Mouse (Mus musculus) midbrain, embryonic 16.5 days (tissue): ENCODE data around the gene Opa3. TPM values are rescaled to one million over a fixed set of nuclear protein-coding genes. Genes with fewer than 3 reads are reported as not detected.

Source experiments
- ATAC-seq: fragments of 200-750 bp; cut with Nextera tagmentation; 2 replicates; pipeline ENCODE4 v1.8.0; 2017; ENCODE audit warnings: moderate TSS enrichment
- H3K27ac ChIP-seq: fragments of 300-500 bp; sonication (generic); 2 replicates; pipeline ENCODE4 v1.5.1; 2014; ENCODE audit warnings: mild to moderate bottlenecking, low read length, mixed read lengths
- H3K27me3 ChIP-seq: fragments of 300-500 bp; sonication (generic); 2 replicates; pipeline ENCODE4 v1.6.1; 2014; ENCODE audit warnings: low read depth, low read length, mixed read lengths; ENCODE audit not compliant: control insufficient read depth, insufficient read depth
- H3K36me3 ChIP-seq: fragments of 300-500 bp; sonication (generic); 2 replicates; pipeline ENCODE4 v1.6.1; 2014; ENCODE audit warnings: mild to moderate bottlenecking, low read length, moderate library complexity, mixed read lengths; ENCODE audit not compliant: control insufficient read depth, insufficient read depth
- H3K4me1 ChIP-seq: fragments of 300-500 bp; sonication (generic); 2 replicates; pipeline ENCODE4 v1.6.1; 2014; ENCODE audit warnings: mild to moderate bottlenecking, low read length, mixed read lengths; ENCODE audit not compliant: control insufficient read depth, insufficient read depth
- H3K4me2 ChIP-seq: fragments of 300-500 bp; sonication (generic); 2 replicates; pipeline ENCODE4 v1.6.1; 2014; ENCODE audit warnings: mild to moderate bottlenecking, low read length, mixed read lengths
- H3K4me3 ChIP-seq: fragments of 300-500 bp; sonication (generic); 2 replicates; pipeline ENCODE4 v1.5.1; 2014; ENCODE audit warnings: low read depth, mild to moderate bottlenecking, low read length, moderate library complexity, mixed read lengths
- H3K9ac ChIP-seq: fragments of 300-500 bp; sonication (generic); 2 replicates; pipeline ENCODE4 v1.6.1; 2014; ENCODE audit warnings: low read depth, low read length, mixed read lengths
- H3K9me3 ChIP-seq: fragments of 300-500 bp; sonication (generic); replicated peaks from 2 replicates; pipeline ENCODE4 v1.6.1; 2014; ENCODE audit warnings: mild to moderate bottlenecking, low read length, mixed read lengths; ENCODE audit not compliant: control insufficient read depth, poor library complexity, severe bottlenecking
- WGBS: fragments of 180-500 bp; shearing (Covaris S2); extraction: QIAGEN DNeasy Blood & Tissue Kit; methylation state at CpG from one replicate; pipeline ENCODE4 v1.1.7; 2014; 5-methylcytosine and 5-hydroxymethylcytosine counted together
- polyA plus RNA-seq: library from polyadenylated mRNA; unstranded; fragments of >200 nt; fragmentation: Nextera tagmentation; extraction: Ambion mirVana; gene quantifications from 2 replicates; pipeline ENCODE4 v1.2.1, GENCODE M21; 2015

Opa3 gene
- polyA plus RNA-seq, 1 experiment from 2014 or later = 36.5 TPM

- Histone ChIP-seq H3K4me2 (no peak overlapping the region), H3K4me1 (no peaks in the 10 kb centered on the region), H3K36me3 (peaks cover 10% of the 10 kb centered on the region; the same call in 1 of the 2 replicates), H3K4me3 (no peak overlapping the region), H3K27ac (no peak overlapping the region), H3K27me3 (no peaks in the 10 kb centered on the region), H3K9ac (no peak overlapping the region), H3K9me3 (no peaks in the 10 kb centered on the region)
- no peak for ATAC-seq
- 100% methylated on average over 1 of the region's 1 CpGs for WGBS
Measured at GRCm38 (mm10) chr7:19246855-19247254, 18.7 kb downstream of the Opa3 start.

DNA sequence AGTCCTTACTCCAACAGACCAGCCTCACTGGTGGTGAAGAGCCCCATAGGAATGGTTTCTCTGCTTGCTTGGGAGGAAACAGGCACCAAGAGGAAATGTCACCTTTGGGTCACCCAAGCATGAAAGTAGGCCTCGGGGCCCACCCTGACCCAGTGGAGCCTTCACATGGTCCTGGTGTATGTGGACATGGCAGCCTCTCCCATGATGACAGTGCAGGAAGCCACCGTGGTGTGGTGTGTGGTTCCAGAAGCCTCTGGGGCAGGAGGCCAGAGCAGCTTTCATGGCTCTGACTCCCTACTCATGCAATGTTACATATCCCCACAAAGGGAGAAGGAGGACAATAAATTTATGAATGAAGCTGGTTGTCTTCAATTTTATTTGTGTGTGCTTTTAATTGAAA is 19.4 kb downstream of the Opa3 start:
- H3K4me3 ChIP-seq = no peak overlapping the region
- peaks cover 10% of the 10 kb centered on the region; the same call in 1 of the 2 replicates for H3K36me3 ChIP-seq
- H3K4me2 ChIP-seq = no peak overlapping the region
- no peaks in the 10 kb centered on the region for H3K9me3 ChIP-seq
- no peaks in the 10 kb centered on the region for H3K4me1 ChIP-seq
- H3K27me3 ChIP-seq = no peaks in the 10 kb centered on the region
- no peak overlapping the region for H3K9ac ChIP-seq
- ATAC-seq = no peak
- 95% methylated on average over 2 of the region's 2 CpGs for WGBS
- H3K27ac ChIP-seq = no peak overlapping the region

DNA sequence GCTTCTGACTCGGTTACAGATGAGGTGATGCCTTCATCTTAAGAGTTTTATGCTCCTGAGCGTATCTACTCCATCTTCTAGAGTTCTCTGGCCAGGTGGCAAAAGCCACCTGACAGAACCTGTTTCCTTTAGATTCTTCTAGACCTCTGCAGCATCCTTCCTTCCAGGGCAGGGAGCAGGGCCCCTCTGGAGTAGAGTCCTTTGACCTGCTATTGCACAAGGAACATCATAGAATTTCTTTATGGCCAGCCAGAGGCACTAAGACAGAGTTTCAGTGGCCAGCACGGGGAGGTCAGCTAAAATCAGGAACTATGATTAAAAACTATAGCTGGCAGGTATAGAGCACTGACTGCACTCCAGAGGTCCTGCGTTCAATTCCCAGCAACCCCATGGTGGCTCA is 23.9 kb downstream of the Opa3 start:
- Histone ChIP-seq H3K27ac (no peak overlapping the region), H3K4me3 (no peak overlapping the region), H3K9ac (no peak overlapping the region), H3K4me1 (no peaks in the 10 kb centered on the region), H3K27me3 (no peaks in the 10 kb centered on the region), H3K36me3 (peaks cover 10% of the 10 kb centered on the region), H3K9me3 (no peaks in the 10 kb centered on the region), H3K4me2 (no peak overlapping the region)
- ATAC-seq = no peak
- WGBS = 86% methylated on average over 4 of the region's 4 CpGs

DNA sequence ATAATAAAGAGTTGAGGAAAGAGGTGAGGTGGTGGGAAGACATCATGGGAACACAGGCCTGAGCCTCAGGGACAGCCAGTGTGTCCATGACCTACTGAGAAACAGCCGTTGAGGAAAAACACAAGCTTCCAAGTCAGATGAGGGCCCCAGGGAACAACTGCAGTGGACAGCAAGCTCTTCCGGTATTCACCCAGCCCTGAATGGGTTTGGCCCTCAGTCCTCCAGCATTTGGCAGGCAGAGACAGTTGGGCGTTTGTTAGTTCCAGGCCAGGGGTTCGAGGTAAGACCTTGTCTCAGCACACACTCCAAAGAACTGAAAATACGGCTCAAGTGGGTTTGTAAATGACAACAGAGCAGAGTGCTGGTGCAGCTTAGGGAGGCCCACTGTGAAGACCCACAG is 25.3 kb downstream of the Opa3 start:
- H3K27me3 ChIP-seq = no peaks in the 10 kb centered on the region
- no peak overlapping the region for H3K27ac ChIP-seq
- H3K4me1 ChIP-seq = no peaks in the 10 kb centered on the region
- H3K36me3 ChIP-seq = peaks cover 17% of the 10 kb centered on the region
- no peak overlapping the region for H3K4me3 ChIP-seq
- H3K9me3 ChIP-seq = no peaks in the 10 kb centered on the region
- ATAC-seq = no peak
- whole genome bisulfite sequencing = 72% methylated on average over 5 of the region's 5 CpGs
- H3K9ac ChIP-seq = no peak overlapping the region
- H3K4me2 ChIP-seq = no peak overlapping the region

- Histone ChIP-seq H3K9me3 (no peaks in the 10 kb centered on the region), H3K36me3 (peaks cover 31% of the 10 kb centered on the region), H3K27me3 (no peaks in the 10 kb centered on the region), H3K4me3 (no peak overlapping the region), H3K4me2 (no peak overlapping the region), H3K4me1 (no peaks in the 10 kb centered on the region), H3K9ac (no peak overlapping the region), H3K27ac (no peak overlapping the region)
- 86% methylated on average over 17 of the region's 17 CpGs for WGBS
- 0 out of 2 replicates have a peak, but pooled peaks have one; percentile 6 for ATAC-seq
Measured at GRCm38 (mm10) chr7:19255395-19255794, 27.3 kb downstream of the Opa3 start.

DNA sequence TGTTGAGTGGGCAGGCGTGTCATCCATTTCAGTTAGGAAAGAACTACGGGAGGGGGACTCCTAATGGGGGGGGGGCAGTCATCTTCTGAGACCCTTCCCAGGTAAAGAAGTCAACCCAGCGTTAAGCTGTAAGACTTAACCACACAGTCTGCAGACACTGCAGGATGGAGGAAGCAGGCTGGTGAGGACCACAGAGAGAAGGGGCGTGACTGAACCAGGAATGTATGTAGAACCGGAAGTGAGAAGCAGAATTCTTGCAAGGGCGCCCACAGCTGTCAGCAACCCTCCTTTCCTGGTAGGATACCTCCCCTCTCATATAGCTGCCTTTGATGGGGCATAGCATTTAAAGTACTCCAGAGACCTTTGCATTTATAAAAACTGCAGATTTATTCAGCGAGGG is 28.4 kb downstream of the Opa3 start:
- ATAC-seq = no peak
- Histone ChIP-seq H3K4me2 (no peak overlapping the region), H3K4me1 (no peaks in the 10 kb centered on the region), H3K36me3 (peaks cover 36% of the 10 kb centered on the region), H3K27me3 (no peaks in the 10 kb centered on the region), H3K9ac (no peak overlapping the region), H3K4me3 (no peak overlapping the region), H3K27ac (no peak overlapping the region), H3K9me3 (no peaks in the 10 kb centered on the region)
- 88% methylated on average over 7 of the region's 7 CpGs for WGBS

DNA sequence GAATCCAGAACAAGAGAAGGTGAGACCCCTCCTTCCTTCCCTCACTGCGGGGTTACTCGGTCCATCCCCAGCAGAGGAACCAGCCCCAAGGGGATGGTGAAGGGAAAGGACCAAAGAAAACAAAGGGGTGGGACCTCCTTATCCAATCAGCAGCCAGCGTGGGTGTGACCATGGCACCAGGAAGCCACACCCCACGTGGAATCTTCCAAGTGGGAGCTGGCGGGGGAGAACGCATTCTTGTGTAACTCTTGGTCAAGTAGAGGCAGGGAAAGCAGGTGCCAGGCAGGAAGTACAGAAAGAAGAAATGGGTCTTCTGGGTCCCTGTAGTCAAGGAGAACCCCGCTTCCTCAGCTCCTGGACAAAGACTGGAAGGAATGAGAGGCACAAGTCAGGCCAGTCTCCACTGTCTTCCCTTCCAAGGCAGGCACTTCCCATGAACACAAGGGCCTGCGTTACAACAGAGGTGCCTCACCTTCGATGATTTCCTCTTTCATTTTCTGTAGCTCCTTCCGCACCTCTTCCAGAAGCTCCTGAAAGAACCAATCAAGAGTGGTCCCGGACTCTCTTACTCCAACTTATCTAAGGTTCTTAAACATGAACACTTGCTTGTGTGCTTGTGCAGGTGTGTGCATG is 29.4 kb downstream of the Opa3 start:
- Histone ChIP-seq H3K9ac (no peak overlapping the region), H3K9me3 (no peaks in the 10 kb centered on the region), H3K27ac (no peak overlapping the region), H3K4me1 (no peaks in the 10 kb centered on the region), H3K4me2 (no peak overlapping the region), H3K36me3 (peaks cover 36% of the 10 kb centered on the region), H3K27me3 (no peaks in the 10 kb centered on the region), H3K4me3 (no peak overlapping the region)
- 0 out of 2 replicates have a peak, but pooled peaks have one; percentile 43 for ATAC-seq
- WGBS = 34% methylated on average over 11 of the region's 11 CpGs

DNA sequence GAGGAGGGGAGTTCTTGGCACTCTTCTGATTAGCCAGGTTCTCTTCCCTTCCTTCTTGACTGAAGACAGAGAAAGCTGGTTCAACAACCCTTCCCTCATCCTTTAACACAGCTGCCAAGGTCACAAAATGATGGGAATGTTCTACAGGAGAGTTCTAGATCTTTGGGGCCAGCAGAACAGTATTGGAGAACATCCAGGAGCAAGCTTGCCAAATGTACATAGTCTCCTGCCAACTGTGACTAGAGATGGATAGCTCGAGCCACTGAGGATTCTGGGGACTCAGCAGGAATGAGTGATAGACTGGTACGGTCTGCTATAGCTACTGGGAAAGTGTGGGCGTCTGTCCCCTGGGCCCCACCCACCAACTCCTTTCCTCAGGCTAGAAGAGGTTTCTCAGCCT is 30.2 kb downstream of the Opa3 start:
- Histone ChIP-seq H3K27ac (no peak overlapping the region), H3K36me3 (peaks cover 41% of the 10 kb centered on the region), H3K27me3 (no peaks in the 10 kb centered on the region), H3K4me2 (no peak overlapping the region), H3K9ac (no peak overlapping the region), H3K4me3 (no peak overlapping the region), H3K9me3 (no peaks in the 10 kb centered on the region), H3K4me1 (no peaks in the 10 kb centered on the region)
- ATAC-seq = no peak
- 85% methylated on average over 3 of the region's 3 CpGs for WGBS

DNA sequence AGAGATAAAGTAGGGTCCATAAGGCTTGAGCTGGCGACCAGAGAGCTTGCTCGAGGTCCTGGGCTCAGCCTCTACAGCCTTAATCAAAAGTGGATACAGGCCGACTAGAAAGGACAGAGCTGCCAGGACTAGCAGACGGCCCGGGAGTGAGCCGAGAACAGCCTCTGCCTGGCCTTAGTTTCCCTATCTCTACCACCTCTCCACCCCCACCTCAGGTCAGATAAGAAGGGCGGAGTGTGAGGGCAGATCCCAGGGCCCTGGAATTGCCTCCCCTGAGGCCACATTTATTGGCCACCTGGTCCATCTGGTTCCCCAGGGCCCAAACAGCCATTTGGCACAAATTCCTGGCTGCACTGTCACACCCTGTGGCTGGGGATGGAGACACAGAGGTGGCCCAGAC is 37.0 kb downstream of the Opa3 start:
- Histone ChIP-seq H3K4me1 (peaks cover 10% of the 10 kb centered on the region), H3K36me3 (peaks cover 19% of the 10 kb centered on the region), H3K9me3 (no peaks in the 10 kb centered on the region), H3K27ac (no peak overlapping the region), H3K9ac (0 out of 2 replicates have a peak overlapping the region, but pooled peaks have one; percentile 8), H3K4me2 (no peak overlapping the region), H3K4me3 (no peak overlapping the region), H3K27me3 (no peaks in the 10 kb centered on the region)
- 92% methylated on average over 7 of the region's 7 CpGs for WGBS
- ATAC-seq = no peak
